Mouse (Mus musculus) gastrocnemius, postnatal 10 days (tissue): ENCODE results near the gene Polr1e. TPM values are rescaled to one million over a fixed set of nuclear protein-coding genes. Genes with fewer than 3 reads are reported as not detected.
"Not testable (repeated sequence)": the region's sequence is repeated elsewhere in the genome, so short reads cannot be mapped to it uniquely, and the experiment has no call there.

ENCODE experiments used
- DNase-seq: peaks from one replicate; pipeline ENCODE4 v3.0.0; 2021; ENCODE audit warnings: mixed read lengths
- total RNA-seq, 2 experiments: library from RNA; stranded (reverse); gene quantifications; 2 replicates each; pipeline ENCODE4 v1.2.3; 2021

Polr1e gene
- total RNA-seq, 2 experiments from 2014 or later, result 6.7 to 8.2 TPM

DNA sequence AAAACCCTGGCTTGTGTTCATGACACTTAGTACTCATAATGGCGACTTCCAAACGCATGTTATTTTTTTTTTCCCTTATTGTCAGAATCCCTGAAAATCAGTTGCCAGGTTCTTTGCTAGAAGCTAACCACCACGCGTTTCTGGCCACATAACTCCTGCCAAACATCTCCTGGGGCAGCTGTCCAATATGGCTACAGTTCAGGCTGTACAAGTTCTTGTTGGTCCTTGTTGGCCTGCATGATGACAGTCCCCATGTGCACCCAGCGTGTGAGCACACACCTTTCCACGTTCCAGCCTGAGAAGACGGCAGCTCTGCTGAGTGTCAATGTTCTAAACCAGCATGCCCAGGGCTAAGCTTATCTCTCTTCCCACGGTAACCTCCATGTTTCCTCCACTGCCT, 37.1 kb downstream of the Polr1e start:
- peak; percentile 32 for DNase-seq

DNA sequence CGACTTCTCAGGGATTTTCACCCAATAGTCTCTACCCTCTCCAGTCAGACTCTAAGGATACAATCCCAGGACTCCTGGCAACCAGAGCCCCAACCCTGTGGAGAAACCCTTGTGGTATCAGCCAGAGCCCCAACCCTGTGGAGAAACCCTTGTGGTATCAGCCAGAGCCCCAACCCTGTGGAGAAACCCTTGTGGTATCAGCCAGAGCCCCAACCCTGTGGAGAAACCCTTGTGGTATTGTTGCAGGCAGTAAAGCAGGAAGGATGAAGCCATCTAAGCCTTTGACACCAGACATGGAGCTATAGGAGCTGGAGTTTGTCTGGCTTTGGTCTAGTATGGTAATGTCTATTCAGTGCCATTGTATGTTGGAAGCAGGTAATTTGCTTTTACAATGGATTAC, 45.5 kb downstream of the Polr1e start:
- DNase-seq, result not testable (repeated sequence)

DNA sequence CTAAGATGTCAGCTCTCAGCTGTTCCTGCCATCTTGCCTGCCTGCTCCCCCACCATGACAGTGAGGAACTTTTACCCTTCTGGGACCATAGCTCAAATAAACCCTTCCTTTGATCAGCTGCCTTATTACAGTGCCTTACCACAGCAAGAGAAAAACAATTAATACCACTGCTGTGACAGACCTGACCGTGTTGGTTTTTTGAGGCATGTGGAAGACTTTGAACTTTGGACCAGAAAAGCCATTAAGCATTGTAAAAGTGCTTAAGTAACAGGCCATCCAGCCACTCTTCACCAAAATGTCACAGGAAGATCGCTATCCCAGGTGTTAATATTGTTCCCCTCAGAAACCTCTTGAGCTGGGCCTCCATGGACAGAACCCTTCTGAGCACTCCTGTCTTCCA, 46.2 kb downstream of the Polr1e start:
- DNase-seq, result no peak

DNA sequence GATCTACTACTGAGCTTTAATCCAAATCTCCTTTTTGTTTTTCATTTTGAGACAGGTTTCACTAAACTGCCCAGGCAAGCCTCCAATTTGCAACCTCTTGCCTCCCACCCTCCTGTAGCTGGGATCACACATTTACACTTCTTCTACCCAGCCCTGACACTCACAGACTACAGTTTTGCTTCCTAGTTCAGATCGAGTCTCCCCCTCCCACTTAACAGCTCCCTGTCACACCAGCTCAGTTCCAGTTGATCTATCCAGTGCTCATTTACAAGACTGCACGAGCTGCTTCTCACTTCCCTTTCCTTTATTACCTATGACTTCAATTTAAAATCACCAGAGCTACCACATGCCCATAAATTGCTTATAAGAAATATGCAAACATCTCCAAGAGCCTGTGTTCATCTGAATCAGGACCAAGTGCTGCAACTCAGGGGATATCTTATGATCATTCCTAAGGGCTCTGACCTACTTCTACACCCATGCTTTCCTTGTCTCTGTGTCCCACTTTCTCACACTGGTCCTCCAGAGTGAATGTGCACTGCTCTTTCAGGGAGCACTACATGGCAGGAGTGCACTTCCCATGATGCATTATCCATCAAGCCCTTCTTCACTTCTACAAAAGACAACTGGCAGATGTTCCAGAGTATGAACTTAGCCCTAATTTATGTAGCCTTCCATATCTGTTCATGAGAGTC, 47.8 kb downstream of the Polr1e start:
- DNase-seq, result no peak

DNA sequence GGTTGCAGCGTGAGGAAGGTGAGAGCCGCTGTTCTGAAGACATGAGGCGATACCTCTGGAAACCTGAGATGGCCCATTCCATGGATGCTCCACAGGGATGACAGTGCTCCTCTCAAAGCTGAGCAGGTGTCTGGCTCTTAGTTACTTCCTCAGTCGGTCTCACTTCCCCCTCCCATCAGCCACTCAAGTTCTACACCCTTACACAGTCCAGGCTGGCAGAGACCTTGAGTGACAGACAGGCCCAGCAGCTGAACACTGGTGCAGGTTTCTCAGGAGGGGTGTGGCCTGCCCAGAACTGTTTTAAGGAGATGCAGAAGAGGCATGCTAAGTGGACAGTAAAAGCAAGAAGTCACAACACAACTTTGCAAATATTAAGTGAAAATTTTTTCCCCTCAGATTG, 49.4 kb downstream of the Polr1e start:
- DNase-seq, result no peak

DNA sequence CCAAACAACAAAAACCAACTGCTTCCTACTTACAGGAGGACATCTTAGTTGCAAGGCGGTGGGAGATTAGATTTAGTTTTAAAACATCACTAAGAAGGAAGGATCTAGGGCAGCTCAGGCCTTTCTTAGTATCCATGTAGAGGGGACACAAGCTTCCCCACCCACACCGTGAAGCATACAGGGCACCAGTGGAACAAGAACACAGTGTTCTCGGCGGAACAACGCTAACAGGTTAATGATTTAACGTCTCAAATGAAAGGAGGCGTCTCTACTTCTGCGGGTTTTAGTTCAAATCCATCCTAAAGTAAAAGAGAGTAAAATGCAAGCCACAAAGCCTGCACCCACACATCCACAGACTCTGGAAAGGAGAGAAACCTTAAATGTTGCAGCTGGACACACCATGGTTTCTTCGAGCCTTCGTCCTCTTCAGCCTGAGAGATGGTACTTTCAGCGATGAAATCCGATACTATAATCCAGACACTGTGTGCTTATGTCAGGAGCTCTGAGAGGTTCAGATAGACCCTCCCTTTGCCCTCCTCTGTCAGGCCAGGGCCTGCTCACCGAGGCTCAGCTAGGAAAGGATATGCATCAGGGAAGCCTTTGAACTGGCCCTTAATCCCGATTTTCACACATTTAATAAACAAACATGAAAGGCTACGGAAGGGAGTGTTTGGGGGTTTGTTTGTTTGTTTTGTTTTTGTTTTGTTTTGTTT, 54.0 kb downstream of the Polr1e start:
- DNase-seq, result no peak

DNA sequence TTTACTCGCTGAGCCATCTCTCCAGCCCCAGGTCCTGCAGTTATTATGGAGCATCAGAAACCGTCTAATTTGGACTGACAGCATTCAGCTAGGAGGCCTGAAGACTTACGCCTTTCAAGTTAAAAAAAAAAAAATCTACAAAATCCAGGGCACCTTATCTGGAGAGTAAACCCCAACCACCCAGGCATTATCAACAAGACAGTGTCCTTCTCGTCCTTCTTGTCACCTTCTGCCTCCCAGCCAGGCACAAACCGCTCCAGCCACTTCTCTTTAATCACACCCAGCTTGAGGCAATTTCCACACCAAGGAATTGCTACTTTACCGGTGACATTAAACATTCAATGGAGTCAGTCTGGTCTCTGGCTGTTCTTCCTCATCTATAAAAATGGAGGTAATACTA, 55.2 kb downstream of the Polr1e start:
- DNase-seq, result no peak

DNA sequence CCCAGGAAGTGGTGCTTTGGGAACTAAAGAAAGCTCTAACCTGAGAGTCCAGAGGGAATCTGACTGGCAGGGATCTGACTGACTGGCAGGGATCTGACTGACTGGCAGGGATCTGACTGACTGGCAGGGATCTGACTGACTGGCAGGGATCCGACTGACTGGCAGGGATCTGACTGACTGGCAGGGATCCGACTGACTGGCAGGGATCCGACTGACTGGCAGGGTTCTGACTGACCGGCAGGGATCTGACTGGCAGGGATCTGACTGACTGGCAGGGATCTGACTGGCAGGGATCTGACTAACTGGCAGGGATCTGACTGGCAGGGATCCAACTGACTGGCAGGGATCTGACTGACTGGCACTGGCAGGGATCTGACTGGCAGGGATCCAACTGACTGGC, 62.7 kb downstream of the Polr1e start:
- DNase-seq, result not testable (repeated sequence)

DNA sequence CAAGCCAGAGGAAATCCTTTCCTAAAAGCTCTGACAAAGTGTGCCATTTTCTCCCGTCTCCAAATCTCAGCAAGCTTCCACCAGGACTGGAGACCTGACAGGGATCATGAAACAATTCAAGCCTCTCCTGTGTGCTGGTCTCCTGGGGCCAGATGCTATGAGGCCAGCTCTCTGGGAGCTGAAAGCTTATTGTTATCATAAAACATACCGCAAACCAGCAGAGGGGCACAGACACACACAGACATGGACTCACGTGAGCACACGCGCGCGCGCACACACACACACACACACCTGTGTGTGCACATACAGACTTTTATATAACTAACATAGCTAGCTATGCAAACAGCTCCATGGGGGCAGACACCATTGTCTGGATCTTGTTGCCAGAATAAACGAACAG, 64.6 kb downstream of the Polr1e start:
- no peak for DNase-seq

DNA sequence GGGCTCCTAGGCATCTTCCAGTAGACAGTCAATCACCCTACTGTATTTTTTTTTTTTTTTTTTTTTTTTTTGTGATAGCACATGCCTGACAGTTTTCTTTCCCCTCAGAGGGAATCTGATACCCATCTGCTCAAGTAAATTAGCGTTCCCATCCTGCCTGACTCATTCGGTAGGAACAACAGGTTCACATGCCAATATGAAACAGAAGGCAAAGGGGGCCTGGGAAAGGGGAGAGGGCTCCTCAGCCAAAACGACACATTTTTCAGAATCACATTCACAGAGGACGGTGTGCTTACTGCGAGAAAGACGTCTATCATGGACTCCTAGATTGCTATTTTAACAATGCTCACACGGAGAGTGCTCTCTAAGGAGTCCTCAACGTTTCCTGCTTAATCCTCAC, 65.1 kb downstream of the Polr1e start:
- DNase-seq, result no peak

DNA sequence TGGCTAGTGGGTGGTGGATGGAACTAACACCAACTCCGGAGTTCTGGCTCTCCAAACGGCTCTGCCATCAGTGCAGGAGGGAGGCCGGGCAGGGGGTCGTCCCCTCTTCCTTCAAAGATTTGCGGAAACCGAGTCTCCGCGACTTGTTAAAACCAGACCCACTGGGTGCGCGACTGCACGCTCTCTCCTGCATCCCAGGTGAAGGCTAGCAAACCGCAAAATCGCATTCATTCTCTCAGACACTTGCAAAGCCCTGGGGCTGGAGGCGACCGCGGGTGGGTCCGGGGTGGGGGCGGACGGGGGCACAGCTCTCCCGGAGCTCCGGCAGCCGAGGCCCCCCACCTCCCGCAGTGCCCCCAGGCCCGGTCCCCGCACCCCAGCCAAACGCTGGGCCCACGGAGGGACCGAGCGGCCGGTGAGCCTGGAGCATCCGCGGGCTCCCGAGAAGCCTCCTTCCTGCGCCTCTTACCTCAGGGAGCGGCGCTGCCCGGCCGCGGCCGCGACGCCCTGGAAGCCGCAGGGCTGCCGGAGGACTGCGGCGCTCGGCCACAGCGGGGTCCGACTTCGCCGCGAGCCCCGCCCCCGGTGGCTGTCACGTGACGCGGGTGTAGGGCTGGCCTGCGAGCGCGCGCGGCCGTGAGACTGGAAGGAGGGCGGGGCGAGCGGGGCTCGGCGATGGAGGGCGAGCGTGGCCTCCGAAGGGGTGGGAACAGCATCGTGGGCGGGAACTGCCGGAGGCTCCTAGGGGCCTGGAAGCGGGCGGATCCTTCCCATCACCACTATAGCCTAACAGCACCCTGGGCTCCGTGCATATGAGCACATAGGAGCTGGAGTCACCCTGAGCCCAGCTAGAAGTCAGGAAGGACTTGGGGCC, 65.9 kb downstream of the Polr1e start, which contains the start of gene Fbxo10:
Fbxo10 (minus strand) TSS at position 584 of the 874 bp plus-strand sequence.
- DNase-seq, result peak; percentile 96

DNA sequence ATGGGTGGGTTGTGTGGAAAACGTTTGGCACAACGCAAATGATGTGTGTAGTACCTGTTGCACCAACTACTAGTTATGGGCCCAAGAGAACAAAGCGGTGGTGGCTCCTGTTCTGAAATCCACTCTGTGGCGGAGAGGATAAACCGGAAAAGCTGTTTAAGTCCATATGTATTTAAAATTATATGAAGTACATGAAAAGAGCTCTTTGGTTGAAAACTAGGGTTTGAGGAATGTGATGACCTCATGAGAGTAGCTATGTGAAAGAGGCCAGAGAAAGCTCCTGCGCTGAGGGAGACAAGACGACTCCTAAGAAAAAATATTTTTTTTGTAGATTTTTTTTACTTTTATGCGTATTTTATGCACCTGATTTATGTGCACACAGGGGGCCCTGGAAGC, 66.5 kb downstream of the Polr1e start:
- DNase-seq, result no peak

Other genes with a start within 250 kb of the Polr1e start
- 10 to 100 TPM; 31.6 to 33.7 TPM for gene Grhpr, start 37.2 kb upstream of the Polr1e start, total RNA-seq
- 1 to 10 TPM; 8.2 to 9.3 TPM for gene Zbtb5, start 6.2 kb upstream of the Polr1e start, total RNA-seq
- 1 to 10 TPM; 6.6 to 8.0 TPM for gene Fbxo10, start 66.0 kb downstream of the Polr1e start, total RNA-seq
- gene Tomm5, start 89.5 kb downstream of the Polr1e start, total RNA-seq, result 10 to 100 TPM; 76.8 to 83.7 TPM
- 1 to 10 TPM; 3.6 to 3.9 TPM for gene Frmpd1, start 166.3 kb downstream of the Polr1e start, total RNA-seq